Mouse (Mus musculus) G1E-ER4 (cell line): ENCODE results near the gene Phyh. TPM values are rescaled to one million over a fixed set of nuclear protein-coding genes. Genes with fewer than 3 reads are reported as not detected.

Experiments used
- GATA1 ChIP-seq: IDR thresholded peaks from one replicate; pipeline ENCODE4 v1.8.0; 2012; ENCODE audit warnings: low read length, inconsistent platforms
- polyA plus RNA-seq: library from polyadenylated mRNA; stranded (reverse); fragments of >175 nt; gene quantifications from 2 replicates; pipeline ENCODE4 v1.2.3, GENCODE M21; 2012

Gene Phyh
- polyA plus RNA-seq, 1 experiment, result 4.8 TPM

- TF ChIP-seq GATA1, result no peak
Measured at GRCm38 (mm10) chr2:4958039-4958438, 39.2 kb downstream of the Phyh start.

GRCm38 (mm10) chr2:4967806-4968205, 49.0 kb downstream of the Phyh start:
- TF ChIP-seq GATA1, result no peak

DNA sequence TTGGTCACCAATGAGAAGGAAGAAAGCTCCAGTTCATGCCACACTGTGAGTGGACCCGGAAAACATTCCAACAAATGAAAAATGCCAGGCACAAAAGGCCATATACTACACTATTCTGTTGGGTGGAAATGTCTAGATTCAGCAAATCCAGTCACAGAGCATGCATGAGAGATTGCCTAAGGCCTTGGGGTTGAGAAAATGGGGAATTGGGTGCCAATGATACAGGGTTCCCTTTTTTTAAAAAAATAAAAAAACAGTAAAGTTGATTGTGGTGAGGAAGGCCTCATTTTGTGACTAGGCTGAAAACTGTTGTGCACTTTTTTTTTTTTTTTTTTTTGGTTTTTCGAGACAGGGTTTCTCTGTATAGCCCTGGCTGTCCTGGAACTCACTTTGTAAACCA, 50.3 kb downstream of the Phyh start:
- no peak for TF ChIP-seq GATA1

DNA sequence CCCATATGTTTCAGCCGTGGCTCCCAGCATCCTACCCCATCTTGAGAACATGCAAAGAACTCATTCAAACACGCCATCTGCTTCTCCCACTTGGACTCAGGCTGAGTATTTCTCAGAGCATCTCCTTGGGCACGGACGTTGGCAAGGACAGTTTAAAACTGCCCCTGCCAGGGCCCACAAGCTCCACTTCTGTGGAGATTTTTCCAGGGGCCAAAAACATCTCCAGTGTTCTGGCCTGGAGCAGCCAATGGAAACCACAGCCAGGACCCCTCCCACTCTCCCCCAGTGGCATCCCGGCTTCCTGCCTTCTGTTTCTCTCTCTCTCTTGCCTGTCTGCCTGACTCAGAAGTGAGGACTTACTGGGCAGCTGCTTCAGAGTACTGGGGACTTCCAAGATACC, 57.0 kb downstream of the Phyh start, which contains the start of gene Ucma:
Gene Ucma, plus strand, starts transcription at position 316 of the 400 bp plus-strand sequence.
- no peak for TF ChIP-seq GATA1

GRCm38 (mm10) chr2:4978091-4978490, 59.3 kb downstream of the Phyh start:
- TF ChIP-seq GATA1, result no peak

- TF ChIP-seq GATA1, result no peak
Measured at GRCm38 (mm10) chr2:4983987-4984386, 65.2 kb downstream of the Phyh start.

GRCm38 (mm10) chr2:4985000-4985399, 66.2 kb downstream of the Phyh start:
- TF ChIP-seq GATA1, result no peak

DNA sequence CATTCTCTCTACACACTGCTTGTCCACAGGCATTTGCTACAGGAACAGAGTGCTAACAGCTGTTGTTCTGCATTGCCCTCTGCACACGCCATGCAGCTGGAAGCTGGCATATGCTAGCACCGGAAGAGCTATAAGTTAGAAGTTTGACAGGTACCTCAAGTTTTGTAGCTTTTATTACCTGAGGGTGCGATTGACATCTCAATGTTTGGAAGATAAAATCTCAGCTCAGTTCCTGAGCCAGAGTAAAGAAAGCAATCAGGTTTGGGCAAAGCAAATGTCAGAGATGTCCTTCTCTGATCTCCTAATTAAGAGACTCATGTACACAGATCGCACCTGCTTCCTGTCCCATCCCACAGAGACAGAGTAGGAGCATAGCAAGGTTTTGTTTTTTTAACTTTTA, 68.0 kb downstream of the Phyh start:
- no peak for TF ChIP-seq GATA1

DNA sequence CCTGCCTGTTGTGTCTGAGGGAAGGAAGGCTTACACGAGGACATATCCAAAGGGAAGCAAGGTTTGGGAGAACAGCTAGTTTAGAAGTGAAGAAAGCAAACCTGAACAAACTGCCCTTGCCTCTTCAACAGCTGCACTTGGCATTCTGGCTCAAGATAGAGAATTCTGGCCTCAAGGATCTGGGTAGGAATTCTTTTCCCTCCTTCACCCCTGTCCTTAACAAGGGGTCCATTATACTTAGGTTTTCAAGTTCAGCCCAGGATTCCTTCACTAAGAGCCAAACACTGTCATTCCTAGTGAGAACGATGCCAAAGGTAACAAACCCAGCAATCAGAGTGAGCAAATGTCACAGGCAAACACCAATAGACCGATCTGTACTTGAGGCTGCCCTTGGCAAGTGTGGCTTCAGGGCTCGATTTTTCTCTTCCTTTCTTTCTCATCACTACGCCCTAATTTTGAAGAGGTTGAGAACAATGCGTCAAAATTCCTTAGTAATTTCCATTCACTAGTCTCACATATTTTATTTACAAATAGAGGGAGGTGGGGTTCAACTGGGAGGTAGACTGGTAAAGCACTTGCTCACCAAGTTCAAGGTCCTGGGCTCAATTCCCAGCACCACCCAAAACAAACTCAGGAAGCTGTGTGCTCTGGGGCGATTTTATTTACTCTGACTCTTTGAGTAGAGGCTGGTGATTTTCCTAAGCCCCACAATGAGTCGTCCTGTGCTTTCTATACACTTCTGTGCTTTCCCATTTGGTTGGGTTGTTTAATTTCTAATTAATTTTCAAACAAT, 68.8 kb downstream of the Phyh start:
- no peak for TF ChIP-seq GATA1

Other genes starting within 250 kb of the Phyh start
- gene Bend7, start 201.2 kb upstream of the Phyh start, polyA plus RNA-seq, result not detected in 2 replicates
- gene Sephs1, start 37.5 kb upstream of the Phyh start, polyA plus RNA-seq, result 12.1 and 15.7 TPM in 2 replicates
- gene Ucma, start 57.1 kb downstream of the Phyh start, polyA plus RNA-seq, result not detected in 2 replicates
- 16.2 and 39.8 TPM in 2 replicates for gene Mcm10, start 93.8 kb downstream of the Phyh start, polyA plus RNA-seq
- 41.3 and 49.0 TPM in 2 replicates for gene Optn, start 145.0 kb downstream of the Phyh start, polyA plus RNA-seq
- gene Ccdc3, start 218.8 kb downstream of the Phyh start, polyA plus RNA-seq, result not detected in 2 replicates